Mouse (Mus musculus) right cerebral cortex, postnatal 36 days (tissue): ENCODE data around the gene Lcp2.

ENCODE experiments used
- DNase-seq, 2 experiments: peaks; one replicate each; pipeline ENCODE4 v3.0.0; 2022; ENCODE audit warnings: low spot score in 2 of 2, mixed read lengths in 1 of 2

Lcp2 gene

DNA sequence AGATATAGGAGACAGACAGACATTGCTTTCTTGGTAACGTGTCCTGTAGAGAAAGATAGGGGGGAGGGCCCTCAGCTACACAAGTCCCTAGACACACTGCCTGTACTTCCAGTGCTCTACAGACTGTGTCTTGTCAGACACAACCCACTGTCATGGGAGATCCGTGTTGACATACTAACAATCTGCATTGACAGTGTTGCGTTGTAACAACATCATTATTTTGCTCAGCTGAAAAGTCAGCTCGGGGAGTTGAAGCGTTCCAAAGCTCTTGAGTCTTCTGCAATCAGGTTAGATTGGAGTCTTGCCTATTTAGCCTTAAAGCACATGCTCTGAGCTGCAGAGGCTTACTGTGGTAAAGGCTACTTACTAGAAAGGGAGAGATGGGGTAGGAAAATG, 820 bp downstream of the Lcp2 start:
- no peak for DNase-seq

DNA sequence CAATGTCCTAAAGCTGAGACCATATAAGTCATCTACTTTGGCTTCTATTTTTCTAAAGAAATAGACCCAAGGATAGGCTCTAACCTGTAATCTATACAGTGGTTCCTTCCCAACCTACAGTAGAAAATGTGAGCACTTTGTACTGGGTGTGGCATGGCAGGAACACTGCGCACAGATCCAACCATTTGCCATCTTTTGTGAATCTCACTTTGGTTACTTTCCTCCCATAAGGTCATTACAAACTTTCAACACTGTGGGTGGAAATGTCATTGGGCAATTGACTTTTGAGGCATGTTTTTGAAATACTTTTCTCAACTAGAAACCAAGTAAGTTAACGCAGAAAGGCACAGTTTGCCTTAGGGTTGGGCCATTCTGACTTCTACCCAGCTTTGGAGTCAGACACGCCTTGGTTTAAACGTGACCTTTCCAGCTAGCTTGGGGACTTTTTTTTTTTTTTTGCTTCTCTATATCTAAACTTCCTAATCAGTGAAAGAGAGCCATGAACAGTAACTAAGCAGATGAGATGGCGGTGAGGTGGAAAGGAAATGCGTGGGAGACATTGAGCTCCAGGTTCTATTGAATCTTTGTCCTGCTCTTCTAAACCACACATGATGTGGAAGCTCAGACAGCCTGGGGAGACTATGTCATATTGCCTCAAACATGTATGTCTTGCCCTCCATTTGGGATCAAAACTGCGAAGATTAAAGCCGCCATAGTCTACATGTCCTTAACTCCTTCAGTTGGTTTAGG, 1.8 kb downstream of the Lcp2 start:
- no peak for DNase-seq

GRCm38 (mm10) chr11:34049125-34049379, 2.3 kb downstream of the Lcp2 start:
- no peak for DNase-seq

GRCm38 (mm10) chr11:34050063-34050462, 3.3 kb downstream of the Lcp2 start:
- DNase-seq = no peak

- no peak for DNase-seq
Measured at GRCm38 (mm10) chr11:34050643-34051042, 3.9 kb downstream of the Lcp2 start.

DNA sequence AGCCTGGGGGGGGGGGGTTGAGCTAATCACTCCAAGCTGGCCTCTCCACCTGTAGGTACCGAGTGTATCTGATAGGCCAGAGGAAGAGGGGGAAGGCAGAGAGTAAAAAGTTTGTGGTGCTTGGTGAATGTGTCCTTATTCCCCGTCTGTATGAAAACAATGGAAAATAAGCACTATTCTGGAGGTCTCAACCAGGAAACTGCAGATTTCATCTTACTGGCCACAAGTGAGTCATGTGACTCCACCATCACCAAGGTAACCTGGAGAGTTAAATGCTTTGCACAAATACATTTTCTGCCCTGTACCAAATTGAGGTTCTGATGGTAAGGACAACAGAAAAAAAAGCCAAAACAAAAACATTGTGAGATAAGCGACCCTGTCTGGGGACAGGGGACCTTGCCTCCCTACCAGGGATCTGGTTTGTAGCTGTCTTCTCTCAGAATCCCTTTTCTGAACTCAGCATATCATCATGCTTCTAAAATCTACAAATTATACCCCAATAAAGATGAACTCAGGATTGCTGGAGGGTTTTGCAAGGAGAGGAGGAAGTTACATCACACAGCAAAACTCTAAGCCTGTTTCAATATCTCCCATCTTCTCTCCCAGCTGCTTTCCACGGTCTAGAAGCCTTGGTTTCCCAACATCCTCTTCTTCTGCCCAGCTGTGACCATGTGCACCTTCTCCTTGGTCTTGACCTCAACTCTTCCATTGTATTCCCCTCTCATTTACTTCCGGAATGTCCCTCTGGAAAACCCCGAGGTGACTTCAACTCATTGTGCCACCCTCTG, 6.5 kb downstream of the Lcp2 start:
- DNase-seq = no peak

DNA sequence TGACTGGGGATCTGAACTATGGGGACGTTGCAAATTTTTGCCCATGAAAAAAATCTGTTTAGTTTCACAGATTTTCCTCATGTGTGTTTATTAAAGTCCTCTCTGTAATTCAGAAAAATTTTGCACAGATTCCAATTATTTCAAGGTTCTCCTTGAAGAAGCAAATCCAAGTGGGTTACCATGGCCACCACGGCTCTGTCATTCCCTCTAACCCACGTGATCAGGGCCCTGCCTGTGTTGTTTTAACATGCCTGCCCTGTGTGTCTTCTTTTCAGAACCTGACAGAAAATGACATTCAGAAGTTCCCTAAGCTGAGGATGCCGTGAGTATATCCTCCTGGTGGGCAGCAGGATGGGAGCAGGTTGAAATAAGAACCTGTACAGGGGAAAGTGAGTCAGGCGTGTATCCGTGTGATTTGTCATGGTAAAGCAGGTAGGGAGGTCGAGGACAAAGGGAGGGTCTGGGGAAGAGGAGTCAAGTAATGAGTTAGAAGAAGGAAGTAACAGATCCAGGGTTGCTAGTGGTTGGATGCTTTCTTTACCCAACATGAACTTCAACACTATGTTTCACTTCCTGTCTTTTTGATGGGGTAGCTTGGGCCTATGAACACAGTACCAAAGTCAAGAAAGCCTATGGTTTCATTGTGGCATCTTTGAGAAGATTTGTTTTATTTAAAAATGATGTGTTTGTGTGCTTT, 7.5 kb downstream of the Lcp2 start:
- DNase-seq = no peak

DNA sequence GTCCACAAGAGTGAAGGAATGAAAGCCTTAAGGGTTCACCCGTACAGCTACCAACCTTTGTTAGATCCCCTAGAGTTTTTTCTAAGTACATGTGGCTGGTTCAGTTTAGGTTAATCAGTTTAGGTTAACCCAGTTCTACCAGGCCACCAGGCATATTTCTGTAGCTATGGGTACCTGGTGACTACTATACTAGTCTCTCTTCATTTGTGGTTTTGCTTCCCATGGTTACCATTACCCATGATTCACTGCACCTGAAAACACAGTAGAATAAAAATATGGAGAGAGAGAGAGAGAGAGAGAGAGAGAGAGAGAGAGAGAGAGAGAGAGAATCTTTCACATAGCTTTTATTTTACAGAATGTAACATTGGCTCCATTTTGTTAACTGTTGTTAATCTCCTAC, 10.0 kb downstream of the Lcp2 start:
- no peak for DNase-seq

- no peak for DNase-seq
Measured at GRCm38 (mm10) chr11:34058332-34058731, 11.6 kb downstream of the Lcp2 start.

DNA sequence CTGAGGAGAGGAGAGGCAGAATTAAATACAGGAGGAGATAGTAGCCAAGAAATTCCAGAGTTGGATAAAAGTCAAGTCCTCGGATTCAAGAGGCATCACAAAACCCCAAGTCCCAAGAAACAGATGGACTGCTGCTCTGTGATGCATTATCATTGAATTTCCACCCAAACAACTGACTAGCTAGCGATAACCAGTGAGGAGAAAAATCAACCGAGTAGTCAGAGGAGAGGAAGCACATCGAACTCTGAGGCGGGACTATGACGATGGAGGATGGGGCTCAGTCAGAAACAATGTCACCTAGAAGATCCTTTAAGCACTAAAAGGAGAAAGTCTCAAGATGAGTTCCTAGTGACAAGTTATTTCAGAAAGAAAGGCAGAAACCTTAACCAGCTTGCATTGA, 12.2 kb downstream of the Lcp2 start:
- no peak for DNase-seq

- DNase-seq = no peak
Measured at GRCm38 (mm10) chr11:34061740-34062139, 15.0 kb downstream of the Lcp2 start.

DNA sequence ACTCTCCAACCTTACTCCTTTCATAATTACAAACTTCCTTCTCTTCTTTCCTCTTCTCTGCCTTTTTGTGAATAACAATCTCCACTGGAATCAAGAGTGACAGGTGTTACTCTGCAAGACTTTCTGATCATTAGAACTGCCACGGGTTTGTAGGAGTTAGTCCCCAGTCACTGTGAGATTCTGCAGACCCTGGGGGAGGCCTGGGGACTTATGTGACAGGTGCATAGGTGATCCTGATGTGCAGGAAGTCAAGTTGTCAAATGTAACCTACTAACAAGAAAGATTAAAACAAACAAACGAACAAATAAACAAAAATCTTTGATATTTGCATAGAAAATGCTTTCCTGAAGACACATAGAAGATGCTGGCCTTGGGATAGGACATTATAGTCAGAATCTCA, 16.5 kb downstream of the Lcp2 start:
- DNase-seq = no peak

DNA sequence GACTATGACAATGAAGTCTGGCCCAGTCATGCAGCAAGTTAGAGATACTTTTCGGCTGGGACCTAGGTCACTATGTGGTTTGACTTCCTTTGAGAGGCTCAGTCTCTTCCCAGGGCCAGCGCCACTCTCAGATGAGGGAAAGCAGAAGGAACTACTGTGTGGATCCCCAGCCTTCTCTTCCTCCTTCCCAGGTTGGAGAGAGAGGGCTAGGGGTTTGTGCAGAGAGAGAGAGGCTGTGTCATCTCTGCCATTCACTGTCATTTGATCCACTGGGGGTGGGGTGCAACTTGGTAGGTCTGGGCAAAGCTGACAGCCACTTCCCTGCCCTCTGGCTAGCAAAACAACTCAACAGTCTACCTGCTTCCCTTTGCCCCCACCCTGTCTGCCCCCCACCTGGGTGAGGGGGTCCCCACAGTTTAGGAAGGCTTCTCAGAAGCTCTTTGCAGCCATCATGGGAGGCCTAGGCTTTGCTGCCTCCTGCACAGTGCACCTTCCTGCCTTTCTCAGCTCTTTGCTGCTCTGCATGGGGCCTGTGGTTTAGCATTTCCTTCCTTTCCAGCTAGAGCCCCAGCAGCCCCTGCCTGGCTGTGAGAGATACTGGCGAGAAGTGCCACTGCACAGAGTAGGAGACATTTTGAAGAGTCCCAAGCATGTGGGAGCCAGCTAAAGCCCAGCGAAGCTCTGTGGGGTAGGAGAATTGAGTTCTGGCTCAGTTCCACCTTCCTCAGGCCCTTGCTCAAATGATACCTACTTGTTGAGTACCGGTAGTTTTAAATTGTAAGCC, 17.2 kb downstream of the Lcp2 start:
- DNase-seq = no peak

DNA sequence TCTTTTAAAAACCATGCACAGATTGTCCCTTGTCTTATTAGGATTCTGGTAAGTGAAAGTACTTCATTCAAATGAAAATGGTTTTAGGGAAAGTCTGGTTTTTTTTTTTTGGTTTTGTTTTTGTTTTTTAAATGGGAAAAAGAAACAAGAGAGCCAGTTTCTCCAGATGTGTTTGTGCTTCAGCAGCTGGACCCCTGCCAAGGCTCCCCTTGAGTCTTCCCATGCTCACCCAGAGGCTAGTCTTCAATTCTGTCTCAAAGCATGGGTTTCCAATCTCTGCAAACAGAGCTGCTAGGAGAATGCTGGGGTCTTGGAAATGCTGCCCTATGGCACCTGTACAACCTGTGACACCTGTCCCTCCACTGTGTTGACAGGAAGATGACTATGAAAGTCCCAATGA, 23.9 kb downstream of the Lcp2 start:
- DNase-seq = no peak

GRCm38 (mm10) chr11:34072309-34072708, 25.6 kb downstream of the Lcp2 start:
- DNase-seq = no peak

DNA sequence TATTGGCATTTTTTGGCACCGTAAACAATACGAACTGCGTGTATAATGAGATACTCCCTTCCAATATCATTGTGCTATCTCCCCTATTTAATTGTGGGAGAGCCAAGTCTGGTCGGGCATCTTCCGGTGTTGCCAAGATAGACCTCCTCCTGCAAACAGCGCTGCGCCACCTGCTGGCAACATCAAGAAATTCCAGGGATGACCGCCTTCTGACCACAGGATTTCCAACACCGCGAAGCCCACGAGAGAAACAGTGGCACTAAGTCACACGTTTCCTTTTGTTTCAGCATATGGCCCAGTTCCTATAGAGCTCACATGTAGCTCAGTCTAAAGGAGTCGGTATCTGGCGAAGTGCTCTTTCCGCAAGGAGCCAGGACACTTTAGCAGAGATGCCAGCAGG, 27.1 kb downstream of the Lcp2 start:
- no peak for DNase-seq

- no peak for DNase-seq
Measured at GRCm38 (mm10) chr11:34077870-34078269, 31.1 kb downstream of the Lcp2 start.

DNA sequence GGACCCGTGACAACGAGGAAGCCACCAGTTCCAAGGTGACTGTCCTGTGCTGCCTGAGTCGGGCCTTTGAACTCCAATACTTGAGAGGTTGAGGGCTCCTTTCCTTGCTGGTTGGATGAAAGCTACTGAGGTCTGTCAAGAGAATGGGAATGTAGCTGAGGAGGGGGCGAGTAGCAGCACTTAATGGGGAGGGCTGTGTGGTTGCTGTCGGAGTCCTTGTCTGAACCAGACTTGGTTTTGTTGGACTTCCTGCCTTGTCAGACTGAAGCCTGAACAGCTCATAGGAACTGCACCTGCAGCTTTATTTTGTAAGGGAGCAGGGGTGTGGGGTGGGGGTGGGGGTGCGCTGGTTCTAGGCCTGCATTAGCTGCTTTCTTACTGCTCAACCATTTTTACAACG, 31.9 kb downstream of the Lcp2 start:
- no peak for DNase-seq

DNA sequence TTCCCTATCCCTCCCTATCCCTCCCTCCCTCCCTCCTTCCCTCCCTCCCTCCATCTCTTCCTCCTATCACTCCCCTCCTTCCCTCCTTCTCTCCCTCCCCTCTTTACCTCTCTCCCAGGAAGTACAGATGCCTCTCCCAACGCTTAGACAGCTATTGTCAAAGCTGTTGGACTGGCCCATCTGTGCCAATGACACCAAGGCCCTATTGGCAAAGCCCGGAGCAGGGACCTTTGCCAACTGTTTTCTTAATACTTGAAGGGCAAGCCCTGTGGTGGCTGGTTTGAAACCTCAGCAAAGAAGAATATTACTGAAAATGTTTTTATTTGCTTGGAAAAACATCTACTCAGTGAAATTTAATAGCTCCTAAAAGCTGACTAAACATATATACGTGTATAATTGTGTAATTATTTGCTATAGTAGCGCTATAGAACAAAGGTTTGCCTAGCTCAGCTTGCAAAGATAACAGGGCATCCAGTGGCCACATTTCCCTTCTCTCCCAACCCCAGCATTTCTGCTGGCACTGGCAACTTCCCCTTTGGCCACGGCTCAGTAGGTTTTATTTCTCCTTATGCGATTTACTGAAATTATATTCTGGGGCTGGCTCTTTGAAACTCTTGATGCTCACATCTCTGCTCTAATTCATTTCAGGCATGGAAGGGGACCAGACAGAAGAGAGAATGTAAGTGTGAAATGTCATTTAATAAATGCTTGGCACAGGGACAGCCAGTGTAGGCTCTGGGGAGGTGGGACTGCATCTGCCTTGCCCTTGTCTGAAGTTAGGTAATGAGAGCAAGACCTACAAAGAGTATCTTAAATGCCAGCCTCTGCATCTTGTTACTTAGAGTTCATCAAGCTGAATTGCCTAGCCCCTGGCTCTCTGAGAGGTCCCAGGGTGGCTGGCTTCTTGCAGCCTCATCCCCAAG, 33.1 kb downstream of the Lcp2 start:
- DNase-seq = no peak

DNA sequence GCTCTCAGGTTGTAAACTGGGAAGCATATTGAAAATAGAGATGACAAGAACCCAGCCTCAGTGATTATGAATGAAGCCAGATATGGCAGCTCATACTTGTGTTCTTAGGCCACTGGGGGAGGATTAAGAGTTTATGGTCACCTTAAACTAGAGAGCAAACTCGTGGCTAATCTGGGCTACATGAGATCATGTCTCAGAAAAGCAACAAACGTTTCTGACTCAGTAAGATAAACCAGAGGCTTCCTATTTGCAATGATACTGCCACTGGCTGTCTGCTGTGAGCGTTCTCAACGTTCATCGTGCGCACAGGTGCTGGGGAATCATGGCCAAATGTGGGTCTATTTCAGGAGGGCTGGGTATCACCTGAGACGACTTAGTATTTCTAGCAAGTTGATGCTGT, 37.1 kb downstream of the Lcp2 start:
- DNase-seq = no peak

DNA sequence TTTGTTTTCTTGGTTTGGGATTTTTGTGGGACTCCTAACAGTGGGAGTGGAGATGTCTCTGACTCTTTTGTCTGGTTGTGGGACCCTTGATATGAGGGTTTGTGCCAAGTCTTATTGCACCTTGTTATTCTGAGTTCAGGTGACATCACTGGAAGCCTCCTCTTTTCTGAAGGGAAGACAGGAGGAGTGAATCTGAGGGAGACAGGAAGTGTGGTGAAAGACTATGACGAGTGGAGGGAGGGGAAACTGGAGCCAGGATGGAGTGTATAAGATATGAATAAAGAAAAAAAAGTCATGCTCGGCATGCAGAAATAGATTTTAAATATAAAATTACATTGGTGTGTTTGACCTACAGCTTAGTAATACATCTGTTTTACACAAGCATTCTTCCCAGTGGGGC, 37.9 kb downstream of the Lcp2 start:
- no peak for DNase-seq
